Mouse (Mus musculus): ENCODE measurements at regions not wholly inside any gene's neighbourhood (a gene's known extent, or its start where the extent isn't known, plus 50 kb on each side); places are given as distances from the start of the nearest gene placed in this dataset.
"Not testable (repeated sequence)": the region's sequence is repeated elsewhere in the genome, so short reads cannot be mapped to it uniquely, and the experiment has no call there.

DNA sequence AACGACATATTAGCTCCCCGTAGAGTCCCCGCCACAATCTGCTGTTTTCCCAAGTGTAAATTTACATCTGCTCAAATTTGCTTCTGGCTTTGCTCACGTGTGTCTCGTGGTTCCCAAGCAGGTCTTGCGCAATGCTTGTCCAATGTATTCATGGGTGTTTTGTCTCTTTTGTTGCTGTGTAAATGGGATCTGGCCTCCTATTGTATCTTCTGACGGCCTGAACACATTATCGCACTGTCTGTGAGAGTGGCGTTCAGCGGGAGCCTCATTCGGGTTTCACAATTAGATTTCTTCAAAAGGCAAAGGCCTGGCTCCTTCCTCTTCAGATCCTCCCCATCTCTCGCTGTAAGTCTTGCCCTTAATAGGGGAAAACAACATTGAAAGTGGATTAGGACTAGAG lies 274.5 kb downstream of the Fam19a5 start:
- ATAC-seq (replicated peaks; ENCODE audit: insufficient number of reproducible peaks, low FRiP score, low TSS enrichment, poor library complexity, severe bottlenecking), result no peak

- no peak for ATAC-seq (replicated peaks; ENCODE audit: insufficient number of reproducible peaks, low FRiP score, low TSS enrichment, poor library complexity, severe bottlenecking)
These were observed 298.0 kb downstream of the Fam19a5 start for GRCm38 (mm10) chr15:87842097-87842496.

- no peak for ATAC-seq (replicated peaks; ENCODE audit: insufficient number of reproducible peaks, low FRiP score, low TSS enrichment, poor library complexity, severe bottlenecking)
These were observed 315.0 kb downstream of the Fam19a5 start for GRCm38 (mm10) chr15:87859069-87859468.

GRCm38 (mm10) chr15:87876286-87876899 lies 332.3 kb downstream of the Fam19a5 start:
- no peak for ATAC-seq (replicated peaks; ENCODE audit: insufficient number of reproducible peaks, low FRiP score, low TSS enrichment, poor library complexity, severe bottlenecking)

GRCm38 (mm10) chr15:87890903-87891302 lies 346.8 kb downstream of the Fam19a5 start:
- no peak for ATAC-seq (replicated peaks; ENCODE audit: insufficient number of reproducible peaks, low FRiP score, low TSS enrichment, poor library complexity, severe bottlenecking)

DNA sequence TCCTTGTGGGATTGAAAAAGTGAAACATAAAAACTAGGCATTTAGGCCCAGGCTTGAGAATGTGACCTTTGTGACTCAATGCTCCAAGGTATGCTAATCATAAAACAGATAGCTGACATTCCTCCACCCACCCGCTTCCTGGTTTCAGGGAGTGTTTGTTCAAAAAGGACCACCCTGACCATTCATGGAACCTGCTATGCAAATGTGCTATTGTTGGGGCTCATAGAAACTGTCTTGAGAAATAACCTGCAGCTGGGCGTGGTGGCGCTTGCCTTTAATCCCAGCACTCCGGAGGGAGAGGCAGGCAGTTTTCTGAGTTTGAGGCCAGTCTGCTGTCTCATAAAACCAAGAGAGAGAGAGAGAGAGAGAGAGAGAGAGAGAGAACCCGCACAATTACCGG lies 350.8 kb downstream of the Fam19a5 start:
- ATAC-seq (replicated peaks; ENCODE audit: insufficient number of reproducible peaks, low FRiP score, low TSS enrichment, poor library complexity, severe bottlenecking), result not testable (repeated sequence)

- no peak for ATAC-seq (replicated peaks; ENCODE audit: insufficient number of reproducible peaks, low FRiP score, low TSS enrichment, poor library complexity, severe bottlenecking)
These were observed 354.6 kb downstream of the Fam19a5 start for GRCm38 (mm10) chr15:87898655-87899054.

- no peak for ATAC-seq (replicated peaks; ENCODE audit: insufficient number of reproducible peaks, low FRiP score, low TSS enrichment, poor library complexity, severe bottlenecking)
These were observed 360.3 kb downstream of the Fam19a5 start for GRCm38 (mm10) chr15:87904436-87904835.

DNA sequence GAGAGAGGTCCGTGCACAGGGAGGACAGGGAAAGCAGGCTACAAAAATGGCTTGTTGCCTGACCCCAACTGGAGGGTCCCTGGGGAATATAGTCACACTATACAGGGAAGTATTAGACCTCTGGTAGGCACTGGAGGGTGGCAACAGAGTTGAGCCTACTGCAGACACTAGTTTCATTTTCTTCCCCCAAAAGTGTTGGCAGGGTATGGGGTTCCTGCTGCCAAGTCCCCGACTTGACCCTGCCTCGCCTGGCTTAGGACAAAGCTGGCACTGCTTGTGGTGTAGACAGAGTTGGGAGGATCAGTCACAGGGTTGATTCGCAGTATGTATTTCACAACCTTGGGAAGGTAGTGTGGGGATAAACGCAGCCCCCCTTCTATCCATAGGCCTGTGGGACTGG lies 362.2 kb downstream of the Fam19a5 start:
- no peak for ATAC-seq (replicated peaks; ENCODE audit: insufficient number of reproducible peaks, low FRiP score, low TSS enrichment, poor library complexity, severe bottlenecking)

GRCm38 (mm10) chr15:87922091-87922490 lies 378.0 kb downstream of the Fam19a5 start:
- ATAC-seq (replicated peaks; ENCODE audit: insufficient number of reproducible peaks, low FRiP score, low TSS enrichment, poor library complexity, severe bottlenecking), result no peak

GRCm38 (mm10) chr15:87922781-87923446 lies 378.8 kb downstream of the Fam19a5 start:
- no peak for ATAC-seq (replicated peaks; ENCODE audit: insufficient number of reproducible peaks, low FRiP score, low TSS enrichment, poor library complexity, severe bottlenecking)

DNA sequence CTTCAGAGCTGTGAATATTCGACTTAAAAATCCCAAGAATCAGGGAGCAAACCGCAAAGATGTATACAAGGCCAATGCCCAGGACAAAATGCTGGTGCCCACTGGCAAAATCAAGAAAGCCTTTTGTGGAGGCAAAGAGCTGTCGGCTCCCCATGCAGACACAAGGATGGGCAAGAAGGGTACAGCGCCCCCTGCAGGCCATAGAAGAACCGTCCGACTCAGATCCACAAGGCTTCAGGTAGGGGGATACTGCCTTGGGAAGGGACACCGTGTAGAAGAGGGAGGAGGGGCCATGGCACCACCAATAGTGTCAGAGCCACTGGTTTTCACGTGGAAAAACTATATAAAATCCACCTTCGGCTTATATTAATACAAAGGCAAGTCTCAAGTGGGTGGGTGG lies 379.8 kb downstream of the Fam19a5 start:
- no peak for ATAC-seq (replicated peaks; ENCODE audit: insufficient number of reproducible peaks, low FRiP score, low TSS enrichment, poor library complexity, severe bottlenecking)

GRCm38 (mm10) chr15:87936041-87936440 lies 391.9 kb downstream of the Fam19a5 start:
- no peak for ATAC-seq (replicated peaks; ENCODE audit: insufficient number of reproducible peaks, low FRiP score, low TSS enrichment, poor library complexity, severe bottlenecking)

- no peak for ATAC-seq (replicated peaks; ENCODE audit: insufficient number of reproducible peaks, low FRiP score, low TSS enrichment, poor library complexity, severe bottlenecking)
These were observed 396.7 kb downstream of the Fam19a5 start for GRCm38 (mm10) chr15:87940837-87941236.

DNA sequence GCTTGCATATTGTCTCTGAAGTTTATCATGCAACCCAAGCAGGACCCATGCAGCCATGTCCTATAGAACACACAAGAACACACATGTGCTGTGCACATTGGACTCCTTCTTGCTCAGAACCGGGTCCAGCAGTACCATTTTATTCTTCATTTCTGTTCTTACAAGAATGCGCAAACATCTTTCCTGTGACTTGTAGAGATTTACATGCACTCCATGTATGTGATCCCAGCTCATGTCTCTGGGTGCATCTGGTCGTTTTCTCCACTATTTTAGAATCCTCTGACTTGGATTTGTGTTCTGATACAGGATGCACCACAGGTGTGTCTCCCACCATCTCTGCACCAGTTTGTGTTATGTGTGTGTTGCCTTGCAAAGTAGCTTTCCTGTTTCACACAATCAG lies 408.4 kb downstream of the Fam19a5 start:
- no peak for ATAC-seq (replicated peaks; ENCODE audit: insufficient number of reproducible peaks, low FRiP score, low TSS enrichment, poor library complexity, severe bottlenecking)

DNA sequence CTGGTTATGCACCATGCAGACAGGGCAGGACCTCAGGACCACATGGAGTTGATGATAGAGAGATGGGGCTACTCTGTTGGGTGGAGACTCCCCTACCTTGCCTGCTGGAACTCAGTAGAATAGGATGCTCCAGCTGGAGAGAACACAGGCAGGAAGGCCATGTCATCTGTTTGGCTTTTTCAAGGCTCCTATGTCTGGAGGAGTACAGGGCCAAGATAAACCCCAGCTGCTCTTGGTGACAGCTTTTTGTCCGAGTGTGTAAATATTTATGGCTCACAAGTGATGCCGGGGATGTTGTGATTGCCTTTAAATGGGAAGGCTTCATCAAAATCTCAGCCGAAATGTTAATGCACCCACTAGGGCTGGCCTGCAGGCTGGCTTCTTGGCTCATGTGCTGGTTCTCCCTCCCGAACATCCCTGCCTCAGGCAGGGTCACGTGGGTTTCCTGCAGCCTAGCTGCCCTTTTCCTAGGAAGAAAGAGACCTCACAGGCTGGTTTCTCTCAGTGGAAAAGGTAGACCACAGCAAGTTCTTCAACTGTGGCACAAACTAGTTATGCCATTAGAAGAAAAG lies 411.7 kb downstream of the Fam19a5 start:
- no peak for ATAC-seq (replicated peaks; ENCODE audit: insufficient number of reproducible peaks, low FRiP score, low TSS enrichment, poor library complexity, severe bottlenecking)

DNA sequence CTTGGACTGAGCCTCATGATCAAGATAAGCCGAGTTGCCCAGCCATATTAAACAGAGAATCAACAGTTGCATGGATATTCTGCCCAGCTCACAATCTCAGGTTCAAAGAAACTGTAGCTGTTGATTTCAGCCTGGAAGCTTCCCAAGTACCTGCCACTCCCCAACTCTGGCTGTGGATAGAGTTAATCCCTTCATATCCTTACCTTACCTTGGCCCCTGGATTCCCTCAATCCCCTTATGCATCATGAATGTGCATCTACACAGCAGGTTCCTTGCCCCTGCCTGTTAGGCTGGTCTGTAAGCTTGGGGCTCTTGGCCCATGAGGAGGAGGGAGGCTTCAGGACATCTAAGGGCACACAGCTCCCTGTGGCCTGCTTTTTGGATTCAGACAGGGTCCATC lies 414.8 kb downstream of the Fam19a5 start:
- no peak for ATAC-seq (replicated peaks; ENCODE audit: insufficient number of reproducible peaks, low FRiP score, low TSS enrichment, poor library complexity, severe bottlenecking)

DNA sequence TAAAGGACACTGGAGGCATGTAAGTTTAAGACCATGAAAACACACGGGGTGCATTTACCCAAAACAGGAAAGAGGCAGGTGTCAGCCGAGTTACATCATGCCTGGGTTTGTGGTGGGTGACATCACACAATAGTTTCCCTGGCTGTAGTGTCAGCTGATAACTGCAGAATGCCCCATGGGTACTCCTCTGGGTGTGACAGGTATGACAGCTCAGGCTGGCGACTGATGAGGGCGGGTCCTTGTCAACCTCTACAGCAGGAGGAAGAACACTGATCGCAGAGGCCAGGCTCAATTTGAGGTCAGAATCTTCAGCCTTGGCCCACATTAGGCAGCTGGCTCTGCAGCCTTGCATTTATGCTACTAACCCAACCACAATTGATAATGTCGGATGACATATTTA lies 428.5 kb downstream of the Fam19a5 start:
- no peak for ATAC-seq (replicated peaks; ENCODE audit: insufficient number of reproducible peaks, low FRiP score, low TSS enrichment, poor library complexity, severe bottlenecking)

- ATAC-seq (replicated peaks; ENCODE audit: insufficient number of reproducible peaks, low FRiP score, low TSS enrichment, poor library complexity, severe bottlenecking), result no peak
These were observed 443.4 kb downstream of the Fam19a5 start for GRCm38 (mm10) chr15:87987322-87987985.

DNA sequence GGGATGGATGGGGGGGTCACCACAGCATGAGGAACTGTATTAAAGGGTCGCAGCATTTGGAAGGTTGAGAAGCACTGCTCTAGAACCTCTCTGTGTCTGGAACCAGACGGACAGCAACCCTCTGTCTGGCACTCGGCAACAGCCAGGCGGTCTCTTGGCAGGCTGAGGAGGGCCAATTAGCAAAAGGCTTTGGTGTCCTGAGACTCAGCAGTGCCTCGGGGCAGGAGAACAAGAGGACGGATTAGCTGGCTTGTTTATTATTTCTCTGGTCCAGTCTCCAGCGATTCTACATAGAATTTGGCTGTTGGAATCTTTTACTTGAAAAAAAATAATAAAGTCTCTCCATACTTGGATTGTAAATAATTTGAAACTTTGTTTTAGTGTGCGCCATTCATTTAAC lies 450.4 kb downstream of the Fam19a5 start:
- no peak for ATAC-seq (replicated peaks; ENCODE audit: insufficient number of reproducible peaks, low FRiP score, low TSS enrichment, poor library complexity, severe bottlenecking)

All from monocyte, adult 5-6 weeks (primary cell).